In the genomic region with DNA sequence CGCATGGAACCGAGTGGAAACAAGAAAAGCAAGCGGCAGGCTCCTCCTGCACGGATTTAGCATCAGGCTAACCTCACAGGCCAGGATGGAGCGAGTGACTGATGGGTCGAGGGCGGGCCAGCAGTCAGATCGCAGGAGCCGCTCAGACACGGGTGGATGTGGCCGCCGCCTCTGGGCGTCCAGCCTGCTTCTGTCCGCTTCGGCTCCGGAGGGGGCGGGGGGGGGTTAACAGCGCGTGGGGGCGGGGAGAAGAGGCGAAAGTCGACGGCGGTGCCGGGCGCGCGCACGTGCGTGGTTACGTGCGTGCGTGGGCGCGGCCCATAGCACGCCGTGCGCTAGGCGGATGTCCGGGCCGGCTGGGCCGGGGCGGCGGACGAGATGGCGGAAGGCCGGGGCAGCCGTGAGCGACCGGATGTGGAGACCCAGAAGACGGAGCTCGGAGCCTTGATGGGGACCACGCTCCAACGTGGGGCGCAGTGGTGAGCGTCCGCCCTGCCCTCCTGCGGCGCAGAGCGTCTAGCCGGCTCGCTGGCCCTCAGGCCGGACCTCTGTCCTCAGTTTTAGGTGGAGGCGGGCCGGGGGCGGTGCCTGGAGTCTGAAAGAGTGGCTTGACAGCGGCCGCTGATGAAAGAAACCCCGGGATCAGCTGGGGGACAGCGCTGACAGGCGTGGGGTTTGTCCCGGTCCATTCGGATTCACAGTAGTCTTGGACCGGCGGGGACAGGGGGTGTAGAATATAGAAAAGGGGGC, we compare ENCODE assay signal across 8 mouse cellular contexts. TPM values are rescaled to one million over a fixed set of nuclear protein-coding genes. Genes with fewer than 3 reads are reported as not detected.
A peak's percentile ranks its signal among the peaks of the same experiment; 100 is the strongest.
DNase-seq lines count a peak whose midpoint lies in the region; ATAC-seq and TF ChIP-seq lines count a peak whose summit lies in the region.

Usp4 (plus strand) TSS at position 314 of the 750 bp plus-strand sequence.

- no peaks in the 10 kb centered on the region for H3K27me3 ChIP-seq in hindbrain, postnatal 0 days (ENCODE audit: insufficient read depth, low read length)

- H3K36me3 ChIP-seq in hindbrain, postnatal 0 days (ENCODE audit: insufficient read depth, low read length): peaks cover 12% of the 10 kb centered on the region; the same call in 1 of the 2 replicates
- peaks cover 21% of the 10 kb centered on the region for H3K36me3 ChIP-seq in macrophage (ENCODE audit: inconsistent target)

- TF ChIP-seq CTCF in cortical plate, adult 2 months (IDR thresholded peaks at IDR 0.05; ENCODE audit: extremely low read depth, insufficient read depth, low read length): no peak
- TF ChIP-seq CTCF in hindbrain, postnatal 0 days (IDR thresholded peaks at IDR 0.05; ENCODE audit: low read depth): no peak
- no peak for TF ChIP-seq CTCF in left cerebral cortex, adult 2 months (IDR thresholded peaks at IDR 0.05)

- peak within 1 kb of the TSS; percentile 73 for H3K9ac ChIP-seq in hindbrain, postnatal 0 days (replicated peaks; ENCODE audit: low read length)

- TF ChIP-seq POLR2A in cortical plate, adult 2 months (IDR thresholded peaks at IDR 0.05; ENCODE audit: extremely low read depth, insufficient read depth, low read length): peak; percentile 60; the same call in 1 of the 2 replicates

- peak within 1 kb of the TSS; percentile 97 for H3K27ac ChIP-seq in cortical plate, adult 2 months (ENCODE audit: insufficient read depth, low read length)
- peak within 1 kb of the TSS; percentile 92 for H3K27ac ChIP-seq in hindbrain, postnatal 0 days
- H3K27ac ChIP-seq in left cerebral cortex, adult 2 months: peak within 1 kb of the TSS; percentile 99
- peak within 1 kb of the TSS; percentile 88 for H3K27ac ChIP-seq in macrophage

- peaks cover 49% of the 10 kb centered on the region for H3K79me2 ChIP-seq in macrophage (ENCODE audit: inconsistent target)

- H3K4me1 ChIP-seq in cortical plate, adult 2 months (ENCODE audit: control insufficient read depth, insufficient read depth, low read length): peaks cover 7% of the 10 kb centered on the region; the same call in 1 of the 2 replicates
- peaks cover 11% of the 10 kb centered on the region for H3K4me1 ChIP-seq in hindbrain, postnatal 0 days (ENCODE audit: insufficient read depth, low read length)

- ATAC-seq in hindbrain, postnatal 0 days: peak; percentile 97

- WGBS in hindbrain, postnatal 0 days: under 1% methylated on average over 75 of the region's 75 CpGs
- under 1% methylated on average over 67 of the region's 75 CpGs for WGBS in macrophage (ENCODE audit: missing documents)

- H3K4me2 ChIP-seq in hindbrain, postnatal 0 days (ENCODE audit: low read depth, low read length): peak within 1 kb of the TSS; percentile 73

- DNase-seq in adipocyte (ENCODE audit: low spot score): peak; percentile 89
- DNase-seq in gastrocnemius, adult 8-10 months (ENCODE audit: low spot score in 2 of 2): peak; percentile 80 to 87
- DNase-seq in hindbrain, postnatal 0 days (ENCODE audit: low spot score): peak; percentile 98
- DNase-seq in left cerebral cortex, adult 2 months (ENCODE audit: extremely low spot score in 1 of 2, low spot score in 2 of 2): peak; percentile 84 to 87
- peak; percentile 86 for DNase-seq in retina, postnatal 7 days (ENCODE audit: low read depth, low spot score)
- peak; percentile 83 to 86 for DNase-seq in urinary bladder, adult 18-20 months (ENCODE audit: low spot score in 2 of 2)

- peak within 1 kb of the TSS; percentile 77 for H3K4me3 ChIP-seq in cortical plate, adult 2 months (ENCODE audit: insufficient read depth, low read length)
- H3K4me3 ChIP-seq in hindbrain, postnatal 0 days (ENCODE audit: low read length): peak within 1 kb of the TSS; percentile 75
- H3K4me3 ChIP-seq in left cerebral cortex, adult 2 months: peak within 1 kb of the TSS; percentile 76
- H3K4me3 ChIP-seq in macrophage (ENCODE audit: inconsistent target): peak within 1 kb of the TSS; percentile 75

- H3K9me3 ChIP-seq in hindbrain, postnatal 0 days (ENCODE audit: low read length): no peaks in the 10 kb centered on the region

- intact Hi-C loops in left cerebral cortex, adult 2 months (cut with DNase I): loop anchor here (1.0 kb wide), 1 partner anchor 41 kb away; the partner anchor contains the start of genes Rhoa and Tcta

RNA-seq across cellular contexts. Expression of gene Usp4, which starts in this region (rescaled TPM):
- polyA plus RNA-seq in cortical plate, adult 2 months (2012; rRNA removed): 114 and 116 TPM in 2 replicates
- total RNA-seq in gastrocnemius, adult 8-10 months (2022): 10 to 100 TPM; 72.7 to 90.9 (median 87.3) TPM
- total RNA-seq in hindbrain, postnatal 0 days (2014; rRNA removed): 92.0 and 97.8 TPM in 2 replicates
- 93.4 and 94.4 TPM in 2 replicates for polyA plus RNA-seq in hindbrain, postnatal 0 days (2015; fragmentation: Nextera tagmentation; extraction: Ambion mirVana)
- 100 to 1,000 TPM; 122 to 124 TPM for total RNA-seq in left cerebral cortex, adult 2 months (2021)
- total RNA-seq in macrophage (2018; cell fraction: chromatin; rRNA removed): 100 to 1,000 TPM; 136 to 374 (median 252) TPM
- 10 to 100 TPM; 53.2 to 84.9 (median 72.0) TPM for total RNA-seq in macrophage (2018; cell fraction: cytosol; rRNA removed)
- 100 to 1,000 TPM in 24 of 26 experiments, 10 to 100 TPM in 2; 89.6 to 199 (median 148) TPM for total RNA-seq in macrophage (2018; cell fraction: nucleus; rRNA removed)
- 60.3 to 67.5 TPM (median 67.2 TPM) in 3 replicates for polyA plus RNA-seq in macrophage (2018)

Comparison
In these comparisons a context has a peak if more than half of its experiments do, and no peak if none do; other contexts are left out.
1. Peak in every context shown above with its lines: DNase-seq, ATAC-seq, H3K4me3 ChIP-seq and H3K27ac ChIP-seq.